Mouse (Mus musculus): Measurements from ENCODE around the gene Aacs. TPM values are rescaled to one million over a fixed set of nuclear protein-coding genes. Genes with fewer than 3 reads are reported as not detected.

Gene Aacs
- polyA plus RNA-seq, 1 experiment, result 69.9 TPM

- TF ChIP-seq CTCF (IDR thresholded peaks at IDR 0.05; ENCODE audit: borderline replicate concordance, extremely low read depth, insufficient read depth, insufficient read length), result no peak
- no peak for TF ChIP-seq POLR2A (IDR thresholded peaks at IDR 0.05; ENCODE audit: borderline replicate concordance, extremely low read depth, insufficient read depth, insufficient read length, poor library complexity, severe bottlenecking)
- no peak for DNase-seq (ENCODE audit: low read depth)
These were observed 45.4 kb downstream of the Aacs start for GRCm38 (mm10) chr5:125520930-125521590.

GRCm38 (mm10) chr5:125523361-125523760 is 47.7 kb downstream of the Aacs start:
- TF ChIP-seq POLR2A (IDR thresholded peaks at IDR 0.05; ENCODE audit: borderline replicate concordance, extremely low read depth, insufficient read depth, insufficient read length, poor library complexity, severe bottlenecking) (no peak), CTCF (IDR thresholded peaks at IDR 0.05; ENCODE audit: borderline replicate concordance, extremely low read depth, insufficient read depth, insufficient read length) (no peak)
- no peak for DNase-seq (ENCODE audit: low read depth)

- TF ChIP-seq CTCF (IDR thresholded peaks at IDR 0.05; ENCODE audit: borderline replicate concordance, extremely low read depth, insufficient read depth, insufficient read length), result peak; percentile 38; the same call in 1 of the 2 replicates
- no peak for TF ChIP-seq POLR2A (IDR thresholded peaks at IDR 0.05; ENCODE audit: borderline replicate concordance, extremely low read depth, insufficient read depth, insufficient read length, poor library complexity, severe bottlenecking)
- no peak for DNase-seq (ENCODE audit: low read depth)
These were observed 49.9 kb downstream of the Aacs start for GRCm38 (mm10) chr5:125525516-125525915.

GRCm38 (mm10) chr5:125526464-125526863 is 50.9 kb downstream of the Aacs start:
- no peak for DNase-seq (ENCODE audit: low read depth)
- TF ChIP-seq CTCF (IDR thresholded peaks at IDR 0.05; ENCODE audit: borderline replicate concordance, extremely low read depth, insufficient read depth, insufficient read length), result peak; percentile 54; the same call in 1 of the 2 replicates
- TF ChIP-seq POLR2A (IDR thresholded peaks at IDR 0.05; ENCODE audit: borderline replicate concordance, extremely low read depth, insufficient read depth, insufficient read length, poor library complexity, severe bottlenecking), result no peak

- peak; percentile 76 for DNase-seq (ENCODE audit: low read depth)
- TF ChIP-seq POLR2A (IDR thresholded peaks at IDR 0.05; ENCODE audit: borderline replicate concordance, extremely low read depth, insufficient read depth, insufficient read length, poor library complexity, severe bottlenecking) (no peak), CTCF (IDR thresholded peaks at IDR 0.05; ENCODE audit: borderline replicate concordance, extremely low read depth, insufficient read depth, insufficient read length) (peak; percentile 98)
These were observed 53.5 kb downstream of the Aacs start for GRCm38 (mm10) chr5:125529109-125529508.

- TF ChIP-seq POLR2A (IDR thresholded peaks at IDR 0.05; ENCODE audit: borderline replicate concordance, extremely low read depth, insufficient read depth, insufficient read length, poor library complexity, severe bottlenecking) (no peak), CTCF (IDR thresholded peaks at IDR 0.05; ENCODE audit: borderline replicate concordance, extremely low read depth, insufficient read depth, insufficient read length) (no peak)
- peak; percentile 73 for DNase-seq (ENCODE audit: low read depth)
These were observed 56.0 kb downstream of the Aacs start, which contains the start of gene Tmem132b for GRCm38 (mm10) chr5:125531634-125532033. Gene Tmem132b (plus strand): TSS chr5:125531774.

- peak; percentile 89 for DNase-seq (ENCODE audit: low read depth)
- no peak for TF ChIP-seq POLR2A (IDR thresholded peaks at IDR 0.05; ENCODE audit: borderline replicate concordance, extremely low read depth, insufficient read depth, insufficient read length, poor library complexity, severe bottlenecking)
- no peak for TF ChIP-seq CTCF (IDR thresholded peaks at IDR 0.05; ENCODE audit: borderline replicate concordance, extremely low read depth, insufficient read depth, insufficient read length)
These were observed 56.6 kb downstream of the Aacs start for GRCm38 (mm10) chr5:125532191-125532544.

GRCm38 (mm10) chr5:125532545-125533224 is 57.1 kb downstream of the Aacs start:
- peak; percentile 26 for DNase-seq (ENCODE audit: low read depth)
- TF ChIP-seq POLR2A (IDR thresholded peaks at IDR 0.05; ENCODE audit: borderline replicate concordance, extremely low read depth, insufficient read depth, insufficient read length, poor library complexity, severe bottlenecking) (no peak), CTCF (IDR thresholded peaks at IDR 0.05; ENCODE audit: borderline replicate concordance, extremely low read depth, insufficient read depth, insufficient read length) (no peak)

- no peak for TF ChIP-seq POLR2A (IDR thresholded peaks at IDR 0.05; ENCODE audit: borderline replicate concordance, extremely low read depth, insufficient read depth, insufficient read length, poor library complexity, severe bottlenecking)
- no peak for TF ChIP-seq CTCF (IDR thresholded peaks at IDR 0.05; ENCODE audit: borderline replicate concordance, extremely low read depth, insufficient read depth, insufficient read length)
- DNase-seq (ENCODE audit: low read depth), result peak; percentile 30
These were observed 57.7 kb downstream of the Aacs start for GRCm38 (mm10) chr5:125533225-125533900.

- no peak for TF ChIP-seq CTCF (IDR thresholded peaks at IDR 0.05; ENCODE audit: borderline replicate concordance, extremely low read depth, insufficient read depth, insufficient read length)
- TF ChIP-seq POLR2A (IDR thresholded peaks at IDR 0.05; ENCODE audit: borderline replicate concordance, extremely low read depth, insufficient read depth, insufficient read length, poor library complexity, severe bottlenecking), result no peak
- no peak for DNase-seq (ENCODE audit: low read depth)
These were observed 58.6 kb downstream of the Aacs start for GRCm38 (mm10) chr5:125534168-125534610.

- TF ChIP-seq POLR2A (IDR thresholded peaks at IDR 0.05; ENCODE audit: borderline replicate concordance, extremely low read depth, insufficient read depth, insufficient read length, poor library complexity, severe bottlenecking) (no peak), CTCF (IDR thresholded peaks at IDR 0.05; ENCODE audit: borderline replicate concordance, extremely low read depth, insufficient read depth, insufficient read length) (no peak)
These were observed 59.2 kb downstream of the Aacs start for GRCm38 (mm10) chr5:125534611-125535324.

More at GRCm38 (mm10) chr5:125534611-125535324, 59.2 kb downstream of the Aacs start:
- peak; percentile 77 for DNase-seq (ENCODE audit: low read depth)
